Mouse (Mus musculus): ENCODE results near the gene Dnaaf3.

GRCm38 (mm10) chr7:4516332-4517050 is 15.8 kb downstream of the Dnaaf3 start, which contains the start of gene Tnnt1:
- TF ChIP-seq POLR2A (IDR thresholded peaks at IDR 0.05; ENCODE audit: insufficient read depth, low read depth, low read length) = no peak
- no peak for TF ChIP-seq CTCF (IDR thresholded peaks at IDR 0.05; ENCODE audit: insufficient read depth, low read depth, low read length)

Measured in olfactory bulb, adult 2 months (tissue).